Mouse (Mus musculus): ENCODE results near the gene Nr1h4. TPM values are rescaled to one million over a fixed set of nuclear protein-coding genes. Genes with fewer than 3 reads are reported as not detected.

Nr1h4 gene
- polyA plus RNA-seq, 1 experiment: 0.19 TPM

GRCm38 (mm10) chr10:89486995-89487742 lies 46.2 kb downstream of the Nr1h4 start:
- no peak for DNase-seq
- no peak overlapping the region for H3K4me3 ChIP-seq (replicated peaks; ENCODE audit: extremely low read depth, low read depth, low read length)
- TF ChIP-seq POLR2A (IDR thresholded peaks at IDR 0.05; ENCODE audit: borderline replicate concordance, extremely low read depth, low read depth, low read length): no peak
- TF ChIP-seq CTCF (IDR thresholded peaks at IDR 0.05; ENCODE audit: insufficient read depth, low read length): no peak
- WGBS: 65% methylated on average over 4 of the region's 4 CpGs
- H3K4me1 ChIP-seq (ENCODE audit: control insufficient read depth, insufficient read depth, low read length): no peaks in the 10 kb centered on the region

GRCm38 (mm10) chr10:89484907-89485306 lies 48.5 kb downstream of the Nr1h4 start:
- H3K4me3 ChIP-seq (replicated peaks; ENCODE audit: extremely low read depth, low read depth, low read length): no peak overlapping the region
- DNase-seq: no peak
- no peaks in the 10 kb centered on the region for H3K4me1 ChIP-seq (ENCODE audit: control insufficient read depth, insufficient read depth, low read length)
- TF ChIP-seq POLR2A (IDR thresholded peaks at IDR 0.05; ENCODE audit: borderline replicate concordance, extremely low read depth, low read depth, low read length) (no peak), CTCF (IDR thresholded peaks at IDR 0.05; ENCODE audit: insufficient read depth, low read length) (no peak)

- Histone ChIP-seq H3K4me3 (replicated peaks; ENCODE audit: extremely low read depth, low read depth, low read length) (no peak overlapping the region), H3K4me1 (ENCODE audit: control insufficient read depth, insufficient read depth, low read length) (no peaks in the 10 kb centered on the region)
- no peak for DNase-seq
- no peak for TF ChIP-seq POLR2A (IDR thresholded peaks at IDR 0.05; ENCODE audit: borderline replicate concordance, extremely low read depth, low read depth, low read length)
- no peak for TF ChIP-seq CTCF (IDR thresholded peaks at IDR 0.05; ENCODE audit: insufficient read depth, low read length)
- WGBS: 73% methylated on average over 18 of the region's 18 CpGs
These were observed 49.4 kb downstream of the Nr1h4 start for GRCm38 (mm10) chr10:89483812-89484602.

GRCm38 (mm10) chr10:89483113-89483512 lies 50.3 kb downstream of the Nr1h4 start:
- 87% methylated on average over 14 of the region's 14 CpGs for WGBS
- TF ChIP-seq POLR2A (IDR thresholded peaks at IDR 0.05; ENCODE audit: borderline replicate concordance, extremely low read depth, low read depth, low read length) (no peak), CTCF (IDR thresholded peaks at IDR 0.05; ENCODE audit: insufficient read depth, low read length) (no peak)
- no peaks in the 10 kb centered on the region for H3K4me1 ChIP-seq (ENCODE audit: control insufficient read depth, insufficient read depth, low read length)
- no peak for DNase-seq
- H3K4me3 ChIP-seq (replicated peaks; ENCODE audit: extremely low read depth, low read depth, low read length): no peak overlapping the region

- no peaks in the 10 kb centered on the region for H3K4me1 ChIP-seq (ENCODE audit: control insufficient read depth, insufficient read depth, low read length)
- WGBS: 69% methylated on average over 10 of the region's 10 CpGs
- DNase-seq: no peak
- no peak overlapping the region for H3K4me3 ChIP-seq (replicated peaks; ENCODE audit: extremely low read depth, low read depth, low read length)
- no peak for TF ChIP-seq POLR2A (IDR thresholded peaks at IDR 0.05; ENCODE audit: borderline replicate concordance, extremely low read depth, low read depth, low read length)
- TF ChIP-seq CTCF (IDR thresholded peaks at IDR 0.05; ENCODE audit: insufficient read depth, low read length): no peak
These were observed 51.2 kb downstream of the Nr1h4 start for GRCm38 (mm10) chr10:89482142-89482681.

- Histone ChIP-seq H3K4me1 (ENCODE audit: control insufficient read depth, insufficient read depth, low read length) (no peaks in the 10 kb centered on the region), H3K4me3 (replicated peaks; ENCODE audit: extremely low read depth, low read depth, low read length) (no peak overlapping the region)
- DNase-seq: no peak
- TF ChIP-seq CTCF (IDR thresholded peaks at IDR 0.05; ENCODE audit: insufficient read depth, low read length): no peak
- TF ChIP-seq POLR2A (IDR thresholded peaks at IDR 0.05; ENCODE audit: borderline replicate concordance, extremely low read depth, low read depth, low read length): no peak
- 63% methylated on average over 7 of the region's 7 CpGs for WGBS
These were observed 51.7 kb downstream of the Nr1h4 start for GRCm38 (mm10) chr10:89481638-89482037.

GRCm38 (mm10) chr10:89478766-89479165 lies 54.6 kb downstream of the Nr1h4 start:
- Histone ChIP-seq H3K4me1 (ENCODE audit: control insufficient read depth, insufficient read depth, low read length) (no peaks in the 10 kb centered on the region), H3K4me3 (replicated peaks; ENCODE audit: extremely low read depth, low read depth, low read length) (no peak overlapping the region)
- 85% methylated on average over 8 of the region's 8 CpGs for WGBS
- TF ChIP-seq CTCF (IDR thresholded peaks at IDR 0.05; ENCODE audit: insufficient read depth, low read length) (no peak), POLR2A (IDR thresholded peaks at IDR 0.05; ENCODE audit: borderline replicate concordance, extremely low read depth, low read depth, low read length) (no peak)
- no peak for DNase-seq

- no peak for TF ChIP-seq POLR2A (IDR thresholded peaks at IDR 0.05; ENCODE audit: borderline replicate concordance, extremely low read depth, low read depth, low read length)
- no peak for TF ChIP-seq CTCF (IDR thresholded peaks at IDR 0.05; ENCODE audit: insufficient read depth, low read length)
- 75% methylated on average over 7 of the region's 7 CpGs for WGBS
- Histone ChIP-seq H3K4me3 (replicated peaks; ENCODE audit: extremely low read depth, low read depth, low read length) (no peak overlapping the region), H3K4me1 (ENCODE audit: control insufficient read depth, insufficient read depth, low read length) (no peaks in the 10 kb centered on the region)
- no peak for DNase-seq
These were observed 62.6 kb downstream of the Nr1h4 start for GRCm38 (mm10) chr10:89470596-89471353.

- DNase-seq: no peak
- WGBS: 70% methylated on average over 4 of the region's 4 CpGs
These were observed 68.5 kb downstream of the Nr1h4 start for GRCm38 (mm10) chr10:89464760-89465405.

More at GRCm38 (mm10) chr10:89464760-89465405, 68.5 kb downstream of the Nr1h4 start:
- TF ChIP-seq POLR2A (IDR thresholded peaks at IDR 0.05; ENCODE audit: borderline replicate concordance, extremely low read depth, low read depth, low read length) (no peak), CTCF (IDR thresholded peaks at IDR 0.05; ENCODE audit: insufficient read depth, low read length) (no peak)
- Histone ChIP-seq H3K4me1 (ENCODE audit: control insufficient read depth, insufficient read depth, low read length) (no peaks in the 10 kb centered on the region), H3K4me3 (replicated peaks; ENCODE audit: extremely low read depth, low read depth, low read length) (no peak overlapping the region)

All from lung, adult 2 months (tissue).